Comparison of ENCODE assay signal across 8 mouse cellular contexts in genomic region chr4:140879739-140880138, GRCm38 (mm10). TPM values are rescaled to one million over a fixed set of nuclear protein-coding genes. Genes with fewer than 3 reads are reported as not detected.
DNase-seq lines count a peak whose midpoint lies in the region; ATAC-seq lines count a peak whose summit lies in the region.

No protein-coding gene starts in this region.

- 76% methylated on average over 4 of the region's 4 CpGs for WGBS in forebrain, embryonic 11.5 days
- 33% methylated on average over 4 of the region's 4 CpGs for WGBS in forebrain, embryonic 16.5 days

- H3K27me3 ChIP-seq in forebrain, embryonic 11.5 days (ENCODE audit: control insufficient read depth, insufficient read depth, low read length) = no peaks in the 10 kb centered on the region
- H3K27me3 ChIP-seq in forebrain, embryonic 16.5 days (replicated peaks; ENCODE audit: control insufficient read depth, insufficient read depth, low read length) = no peaks in the 10 kb centered on the region

- no peaks in the 10 kb centered on the region for H3K36me3 ChIP-seq in forebrain, embryonic 11.5 days (ENCODE audit: control insufficient read depth, insufficient read depth, low read length)
- H3K36me3 ChIP-seq in forebrain, embryonic 16.5 days (ENCODE audit: control insufficient read depth, insufficient read depth) = no peaks in the 10 kb centered on the region

- H3K27ac ChIP-seq in forebrain, embryonic 11.5 days (ENCODE audit: low read depth, low read length) = no peak overlapping the region
- H3K27ac ChIP-seq in forebrain, embryonic 16.5 days (ENCODE audit: low read length) = no peak overlapping the region

- no peaks in the 10 kb centered on the region for H3K4me1 ChIP-seq in forebrain, embryonic 11.5 days (replicated peaks; ENCODE audit: control insufficient read depth, insufficient read depth, low read length)
- no peaks in the 10 kb centered on the region for H3K4me1 ChIP-seq in forebrain, embryonic 16.5 days (replicated peaks; ENCODE audit: control insufficient read depth, insufficient read depth, low read length)

- no peak for ATAC-seq in forebrain, embryonic 11.5 days (replicated peaks; ENCODE audit: low FRiP score)
- no peak for ATAC-seq in forebrain, embryonic 16.5 days
- ATAC-seq in megakaryocyte-erythroid progenitor cell, adult 5-6 weeks (replicated peaks; ENCODE audit: low FRiP score, low TSS enrichment, poor library complexity, severe bottlenecking) = no peak

- H3K4me2 ChIP-seq in forebrain, embryonic 11.5 days (ENCODE audit: low read depth, low read length, severe bottlenecking) = no peak overlapping the region
- no peak overlapping the region for H3K4me2 ChIP-seq in forebrain, embryonic 16.5 days (ENCODE audit: low read length)

- H3K4me3 ChIP-seq in forebrain, embryonic 11.5 days (ENCODE audit: low read depth, low read length) = no peak overlapping the region
- no peak overlapping the region for H3K4me3 ChIP-seq in forebrain, embryonic 16.5 days (replicated peaks; ENCODE audit: low read length)

- H3K9ac ChIP-seq in forebrain, embryonic 11.5 days (ENCODE audit: low read length) = no peak overlapping the region
- H3K9ac ChIP-seq in forebrain, embryonic 16.5 days (replicated peaks; ENCODE audit: low read depth, low read length) = no peak overlapping the region

- no peaks in the 10 kb centered on the region for H3K9me3 ChIP-seq in forebrain, embryonic 11.5 days (ENCODE audit: control insufficient read depth, low read length)
- no peaks in the 10 kb centered on the region for H3K9me3 ChIP-seq in forebrain, embryonic 16.5 days (ENCODE audit: control insufficient read depth, low read length)

- peak; percentile 35 for DNase-seq in forebrain, embryonic 11.5 days (ENCODE audit: low spot score)
- peak; percentile 34 for DNase-seq in right cerebral cortex, adult 18-20 months
- no peak for DNase-seq in right cerebral cortex, postnatal 25 days
- DNase-seq in kidney, postnatal 25 days = peak; percentile 78 to 88
- DNase-seq in right cerebral cortex, postnatal 4 days = peak; percentile 58
- DNase-seq in MN1 (ENCODE audit: low spot score) = no peak

RNA-seq across cellular contexts. Expression of gene Padi2, which starts 26.4 kb away (rescaled TPM):
- 0.23 and 1.3 TPM in 2 replicates for polyA plus RNA-seq in forebrain, embryonic 11.5 days (2014; fragmentation: Nextera tagmentation; extraction: Ambion mirVana)
- 0.88 and 1.0 TPM in 2 replicates for polyA plus RNA-seq in forebrain, embryonic 16.5 days (2015; fragmentation: Nextera tagmentation; extraction: Ambion mirVana)
- 1.3 and 1.6 TPM in 2 replicates for total RNA-seq in megakaryocyte-erythroid progenitor cell, adult 5-6 weeks (2014; fragmentation: Nextera tagmentation)
- total RNA-seq in megakaryocyte-erythroid progenitor cell, adult 5-6 weeks (2017) = 2.9 and 3.8 TPM in 2 replicates

RNA-seq across cellular contexts. Expression of gene Padi1, which starts 34.2 kb away (rescaled TPM):
- 0.12 TPM in 1 of 2 replicates, not detected in the other for polyA plus RNA-seq in forebrain, embryonic 11.5 days (2014; fragmentation: Nextera tagmentation; extraction: Ambion mirVana)
- polyA plus RNA-seq in forebrain, embryonic 16.5 days (2015; fragmentation: Nextera tagmentation; extraction: Ambion mirVana) = not detected in 2 replicates
- 0.79 TPM in 1 of 2 replicates, not detected in the other for total RNA-seq in megakaryocyte-erythroid progenitor cell, adult 5-6 weeks (2014; fragmentation: Nextera tagmentation)
- total RNA-seq in megakaryocyte-erythroid progenitor cell, adult 5-6 weeks (2017) = 0.33 TPM in 1 of 2 replicates, not detected in the other

Comparison
In these comparisons a context has a peak if more than half of its experiments do, and no peak if none do; other contexts are left out.
1. DNase-seq: peak in forebrain, embryonic 11.5 days (single experiment), right cerebral cortex, adult 18-20 months (single experiment), kidney, postnatal 25 days (2 of 2) and right cerebral cortex, postnatal 4 days (single experiment); none in right cerebral cortex, postnatal 25 days (single experiment) and MN1 (single experiment).